Mouse (Mus musculus) gonadal fat pad, adult 2 months (tissue): Measurements from ENCODE around the gene Adam22. TPM values are rescaled to one million over a fixed set of nuclear protein-coding genes. Genes with fewer than 3 reads are reported as not detected.
"Not testable (repeated sequence)": the region's sequence is repeated elsewhere in the genome, so short reads cannot be mapped to it uniquely, and the experiment has no call there.

Experiments used
- DNase-seq: peaks from one replicate; pipeline ENCODE4 v3.0.0-alpha.2; 2012; ENCODE audit warnings: low read depth
- polyA plus RNA-seq: library from polyadenylated mRNA; depleted of rRNA; stranded (reverse); fragments of >200 nt; gene quantifications from 2 replicates; pipeline ENCODE4 v1.2.3, GENCODE M21; 2012; rRNA removed

The Adam22 gene
- polyA plus RNA-seq, 1 experiment = 0.85 TPM

- DNase-seq = no peak
Observed at GRCm38 (mm10) chr5:8056141-8057017, 311.6 kb downstream of the Adam22 start.

DNA sequence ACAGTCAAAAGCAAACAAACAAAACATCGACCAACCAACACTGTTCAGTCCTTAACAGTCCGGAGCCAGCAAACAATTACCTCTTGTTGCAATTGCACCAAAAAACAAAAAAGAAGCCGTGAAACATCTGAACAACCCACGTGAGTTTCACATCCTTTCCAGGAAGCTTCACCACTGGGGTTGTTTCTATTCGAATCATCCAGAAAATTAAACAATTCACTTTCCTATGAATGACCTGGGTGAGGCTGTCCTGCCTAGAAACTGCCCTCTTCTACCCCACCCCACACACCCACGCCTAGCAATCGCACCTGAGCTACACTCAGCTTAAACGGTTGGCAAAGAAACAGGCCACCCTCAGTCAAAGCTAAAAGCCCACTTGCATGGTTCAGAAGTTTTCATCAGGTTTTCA is 312.2 kb downstream of the Adam22 start:
- no peak for DNase-seq

DNA sequence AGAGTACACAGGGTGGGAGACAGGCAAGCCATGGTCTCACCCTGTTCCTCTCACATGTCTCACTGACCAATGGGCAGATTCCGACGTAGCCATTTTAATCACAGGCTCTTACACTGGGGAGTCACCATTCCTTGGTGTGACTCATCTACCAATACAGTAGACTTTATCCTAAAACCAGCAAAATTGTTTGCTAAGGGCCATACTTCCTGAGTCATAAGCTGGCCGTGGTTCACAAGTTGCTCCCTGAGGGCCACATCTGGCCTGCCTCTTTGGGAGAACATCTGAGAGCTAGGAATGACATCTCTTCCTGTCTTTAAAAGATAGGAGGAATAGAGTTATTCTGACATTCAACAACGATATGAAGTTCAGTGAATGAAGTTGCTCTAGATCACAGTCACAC is 314.1 kb downstream of the Adam22 start:
- no peak for DNase-seq

DNA sequence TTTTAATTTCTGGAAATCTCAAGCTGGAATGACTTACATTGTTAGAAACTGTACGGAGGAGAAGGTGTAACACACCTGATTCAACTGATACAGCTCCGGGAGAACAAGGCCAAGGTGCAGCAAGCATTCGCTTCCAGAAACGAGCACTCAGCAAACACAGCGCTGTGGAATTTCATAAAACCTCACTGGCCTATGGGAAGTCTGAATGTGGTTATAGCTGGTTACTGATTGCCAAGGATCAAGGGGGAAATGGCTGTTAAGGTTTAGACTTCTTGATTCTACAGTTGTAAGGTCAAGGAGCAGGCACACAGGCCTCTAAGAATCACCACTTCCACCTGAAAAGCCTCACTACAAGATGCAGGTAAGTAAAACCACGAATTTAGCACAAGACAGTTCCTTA is 322.1 kb downstream of the Adam22 start, which contains the start of gene Sri:
Gene Sri, plus strand, starts transcription at position 224 of the 400 bp plus-strand sequence.
- DNase-seq = no peak

- DNase-seq = not testable (repeated sequence)
Observed at GRCm38 (mm10) chr5:8034596-8034995, 333.4 kb downstream of the Adam22 start.

Other genes with a start within 250 kb of the Adam22 start
- gene Dbf4, start 54.6 kb upstream of the Adam22 start, polyA plus RNA-seq = 1.5 and 1.8 TPM in 2 replicates
- gene Slc25a40, start 54.7 kb upstream of the Adam22 start, polyA plus RNA-seq = 2.8 and 3.2 TPM in 2 replicates